Mouse (Mus musculus) hindbrain, embryonic 11.5 days (tissue): ENCODE measurements at regions not wholly inside any gene's neighbourhood (a gene's known extent, or its start where the extent isn't known, plus 50 kb on each side); places are given as distances from the start of the nearest gene placed in this dataset.
A peak's percentile ranks its signal among the peaks of the same experiment; 100 is the strongest.

Source experiments
- ATAC-seq: fragments of 200-750 bp; cut with Nextera tagmentation; 2 replicates; pipeline ENCODE4 v1.8.0; 2017; ENCODE audit warnings: mild to moderate bottlenecking, moderate TSS enrichment, moderate library complexity; ENCODE audit not compliant: low FRiP score
- DNase-seq: peaks from one replicate; pipeline ENCODE4 v3.0.0-alpha.2; 2015; ENCODE audit warnings: low spot score
- H3K27ac ChIP-seq: fragments of 300-500 bp; sonication (generic); 2 replicates; pipeline ENCODE4 v1.5.1; 2014; ENCODE audit warnings: mild to moderate bottlenecking, low read depth, low read length
- H3K27me3 ChIP-seq: fragments of 300-500 bp; sonication (generic); 2 replicates; pipeline ENCODE4 v1.6.1; 2014; ENCODE audit warnings: mild to moderate bottlenecking, low read length, moderate library complexity, mixed read lengths; ENCODE audit not compliant: control insufficient read depth, insufficient read depth
- H3K36me3 ChIP-seq: fragments of 300-500 bp; sonication (generic); 2 replicates; pipeline ENCODE4 v1.6.1; 2014; ENCODE audit warnings: mild to moderate bottlenecking, low read length, moderate library complexity, mixed read lengths; ENCODE audit not compliant: control insufficient read depth, insufficient read depth
- H3K4me1 ChIP-seq: fragments of 300-500 bp; sonication (generic); replicated peaks from 2 replicates; pipeline ENCODE4 v1.6.1; 2014; ENCODE audit warnings: low read length, mixed read lengths; ENCODE audit not compliant: control insufficient read depth, insufficient read depth
- H3K4me2 ChIP-seq: fragments of 300-500 bp; sonication (generic); replicated peaks from 2 replicates; pipeline ENCODE4 v1.6.1; 2014; ENCODE audit warnings: mild to moderate bottlenecking, low read depth, low read length
- H3K4me3 ChIP-seq: fragments of 300-500 bp; sonication (generic); 2 replicates; pipeline ENCODE4 v1.5.1; 2014; ENCODE audit warnings: low read depth, low read length
- H3K9ac ChIP-seq: fragments of 300-500 bp; sonication (generic); 2 replicates; pipeline ENCODE4 v1.6.1; 2014; ENCODE audit warnings: low read depth, low read length
- H3K9me3 ChIP-seq: fragments of 300-500 bp; sonication (generic); 2 replicates; pipeline ENCODE4 v1.6.1; 2016; ENCODE audit warnings: low read length; ENCODE audit not compliant: control insufficient read depth
- WGBS: fragments of 180-500 bp; shearing (Covaris S2); extraction: QIAGEN DNeasy Blood & Tissue Kit; methylation state at CpG from one replicate; pipeline ENCODE4 v1.1.7; 2014; 5-methylcytosine and 5-hydroxymethylcytosine counted together

- Histone ChIP-seq H3K27ac (no peak overlapping the region), H3K4me2 (no peak overlapping the region), H3K9ac (no peak overlapping the region), H3K9me3 (no peaks in the 10 kb centered on the region; the same call in 1 of the 2 replicates), H3K4me1 (no peaks in the 10 kb centered on the region), H3K36me3 (no peaks in the 10 kb centered on the region), H3K4me3 (no peak overlapping the region), H3K27me3 (no peaks in the 10 kb centered on the region)
- DNase-seq: no peak
- ATAC-seq: no peak
- 81% methylated on average over 4 of the region's 4 CpGs for WGBS
Measured at GRCm38 (mm10) chr8:24364685-24365084, 361.0 kb downstream of the Adam3 start.

GRCm38 (mm10) chr8:24359022-24359600, 366.5 kb downstream of the Adam3 start:
- Histone ChIP-seq H3K4me2 (no peak overlapping the region), H3K9ac (no peak overlapping the region), H3K4me3 (no peak overlapping the region), H3K36me3 (no peaks in the 10 kb centered on the region), H3K27me3 (no peaks in the 10 kb centered on the region), H3K4me1 (no peaks in the 10 kb centered on the region), H3K27ac (no peak overlapping the region), H3K9me3 (no peaks in the 10 kb centered on the region; the same call in 1 of the 2 replicates)
- DNase-seq (no peak), ATAC-seq (no peak)

GRCm38 (mm10) chr8:24355146-24355545, 370.5 kb downstream of the Adam3 start:
- Histone ChIP-seq H3K9ac (no peak overlapping the region), H3K4me1 (no peaks in the 10 kb centered on the region), H3K27me3 (no peaks in the 10 kb centered on the region), H3K27ac (no peak overlapping the region), H3K4me2 (no peak overlapping the region), H3K4me3 (no peak overlapping the region), H3K9me3 (no peaks in the 10 kb centered on the region; the same call in 1 of the 2 replicates), H3K36me3 (no peaks in the 10 kb centered on the region)
- ATAC-seq: no peak
- whole genome bisulfite sequencing: 81% methylated on average over 4 of the region's 4 CpGs
- DNase-seq: no peak

GRCm38 (mm10) chr8:24353842-24354241, 371.8 kb downstream of the Adam3 start:
- H3K9me3 ChIP-seq: no peaks in the 10 kb centered on the region
- H3K27me3 ChIP-seq: no peaks in the 10 kb centered on the region
- DNase-seq (no peak), ATAC-seq (no peak)
- H3K4me2 ChIP-seq: no peak overlapping the region
- H3K9ac ChIP-seq: no peak overlapping the region
- no peaks in the 10 kb centered on the region for H3K4me1 ChIP-seq
- no peak overlapping the region for H3K27ac ChIP-seq
- H3K4me3 ChIP-seq: no peak overlapping the region
- WGBS: 63% methylated on average over 7 of the region's 7 CpGs
- H3K36me3 ChIP-seq: no peaks in the 10 kb centered on the region

- ATAC-seq (no peak), DNase-seq (no peak)
- 76% methylated on average over 9 of the region's 9 CpGs for WGBS
- H3K27me3 ChIP-seq: no peaks in the 10 kb centered on the region
- no peaks in the 10 kb centered on the region for H3K9me3 ChIP-seq
- no peak overlapping the region for H3K9ac ChIP-seq
- no peak overlapping the region for H3K4me2 ChIP-seq
- no peaks in the 10 kb centered on the region for H3K4me1 ChIP-seq
- H3K4me3 ChIP-seq: no peak overlapping the region
- no peaks in the 10 kb centered on the region for H3K36me3 ChIP-seq
- H3K27ac ChIP-seq: no peak overlapping the region
Measured at GRCm38 (mm10) chr8:24352322-24352721, 373.3 kb downstream of the Adam3 start.

- 26% methylated on average over 6 of the region's 6 CpGs for WGBS
- no peaks in the 10 kb centered on the region for H3K36me3 ChIP-seq
Measured at GRCm38 (mm10) chr8:24351760-24352159, 373.9 kb downstream of the Adam3 start.

GRCm38 (mm10) chr8:24346390-24347113, 379.1 kb downstream of the Adam3 start:
- no peaks in the 10 kb centered on the region for H3K4me1 ChIP-seq
- no peak overlapping the region for H3K4me3 ChIP-seq
- no peaks in the 10 kb centered on the region for H3K9me3 ChIP-seq
- no peaks in the 10 kb centered on the region for H3K36me3 ChIP-seq
- 66% methylated on average over 4 of the region's 6 CpGs for WGBS
- H3K4me2 ChIP-seq: no peak overlapping the region
- H3K27me3 ChIP-seq: no peaks in the 10 kb centered on the region
- H3K27ac ChIP-seq: no peak overlapping the region
- DNase-seq (no peak), ATAC-seq (no peak)
- no peak overlapping the region for H3K9ac ChIP-seq

More at GRCm38 (mm10) chr8:24351760-24352159, 373.9 kb downstream of the Adam3 start:
- no peak overlapping the region for H3K27ac ChIP-seq
- no peak overlapping the region for H3K4me3 ChIP-seq
- no peak overlapping the region for H3K4me2 ChIP-seq
- H3K9me3 ChIP-seq: no peaks in the 10 kb centered on the region
- no peak overlapping the region for H3K9ac ChIP-seq
- H3K4me1 ChIP-seq: no peaks in the 10 kb centered on the region
- ATAC-seq (no peak), DNase-seq (no peak)
- no peaks in the 10 kb centered on the region for H3K27me3 ChIP-seq

- Histone ChIP-seq H3K4me1 (no peaks in the 10 kb centered on the region), H3K36me3 (no peaks in the 10 kb centered on the region), H3K4me3 (no peak overlapping the region), H3K4me2 (no peak overlapping the region), H3K27ac (no peak overlapping the region), H3K27me3 (no peaks in the 10 kb centered on the region), H3K9me3 (no peaks in the 10 kb centered on the region), H3K9ac (no peak overlapping the region)
- ATAC-seq (no peak), DNase-seq (no peak)
- WGBS: 93% methylated on average over 9 of the region's 9 CpGs
Measured at GRCm38 (mm10) chr8:24338694-24339093, 387.0 kb downstream of the Adam3 start.

- Histone ChIP-seq H3K36me3 (no peaks in the 10 kb centered on the region), H3K9ac (no peak overlapping the region), H3K27ac (no peak overlapping the region), H3K27me3 (no peaks in the 10 kb centered on the region), H3K4me3 (no peak overlapping the region), H3K4me2 (no peak overlapping the region), H3K4me1 (no peaks in the 10 kb centered on the region), H3K9me3 (no peaks in the 10 kb centered on the region)
- WGBS: 60% methylated on average over 6 of the region's 6 CpGs
- ATAC-seq (no peak), DNase-seq (peak; percentile 51)
Measured at GRCm38 (mm10) chr8:24337635-24338034, 388.0 kb downstream of the Adam3 start.
